Mouse (Mus musculus) thymus, adult 2 months (tissue): Measurements from ENCODE around the gene Tbc1d20.

Experiments
- CTCF ChIP-seq: fragments of 200-500 bp; IDR thresholded peaks from 2 replicates; pipeline ENCODE4 v1.5.1; 2012; ENCODE audit warnings: mild to moderate bottlenecking, control low read depth, low read length, moderate library complexity, borderline replicate concordance; ENCODE audit not compliant: control insufficient read depth, poor library complexity, insufficient read depth; ENCODE audit errors: extremely low read depth
- POLR2A ChIP-seq: fragments of 200-500 bp; IDR thresholded peaks from 2 replicates; pipeline ENCODE4 v1.6.1; 2012; ENCODE audit warnings: mild to moderate bottlenecking, low read length, control low read depth, moderate library complexity; ENCODE audit not compliant: control insufficient read depth, poor library complexity, insufficient read depth; ENCODE audit errors: extremely low read depth

GRCm38 (mm10) chr2:152346776-152347465 lies 53.3 kb downstream of the Tbc1d20 start:
- TF ChIP-seq CTCF (no peak), POLR2A (no peak)
